Mouse (Mus musculus) 3134 (cell line): ENCODE data around the gene Sde2.
A peak's percentile ranks its signal among the peaks of the same experiment; 100 is the strongest.
"Not testable (repeated sequence)": the region's sequence is repeated elsewhere in the genome, so short reads cannot be mapped to it uniquely, and the experiment has no call there.

Experiments used
- DNase-seq: peaks from one replicate; pipeline ENCODE4 v3.0.0-alpha.2; 2011; ENCODE audit warnings: low spot score; ENCODE audit not compliant: insufficient read length; ENCODE audit errors: extremely low read depth

Sde2 gene

DNA sequence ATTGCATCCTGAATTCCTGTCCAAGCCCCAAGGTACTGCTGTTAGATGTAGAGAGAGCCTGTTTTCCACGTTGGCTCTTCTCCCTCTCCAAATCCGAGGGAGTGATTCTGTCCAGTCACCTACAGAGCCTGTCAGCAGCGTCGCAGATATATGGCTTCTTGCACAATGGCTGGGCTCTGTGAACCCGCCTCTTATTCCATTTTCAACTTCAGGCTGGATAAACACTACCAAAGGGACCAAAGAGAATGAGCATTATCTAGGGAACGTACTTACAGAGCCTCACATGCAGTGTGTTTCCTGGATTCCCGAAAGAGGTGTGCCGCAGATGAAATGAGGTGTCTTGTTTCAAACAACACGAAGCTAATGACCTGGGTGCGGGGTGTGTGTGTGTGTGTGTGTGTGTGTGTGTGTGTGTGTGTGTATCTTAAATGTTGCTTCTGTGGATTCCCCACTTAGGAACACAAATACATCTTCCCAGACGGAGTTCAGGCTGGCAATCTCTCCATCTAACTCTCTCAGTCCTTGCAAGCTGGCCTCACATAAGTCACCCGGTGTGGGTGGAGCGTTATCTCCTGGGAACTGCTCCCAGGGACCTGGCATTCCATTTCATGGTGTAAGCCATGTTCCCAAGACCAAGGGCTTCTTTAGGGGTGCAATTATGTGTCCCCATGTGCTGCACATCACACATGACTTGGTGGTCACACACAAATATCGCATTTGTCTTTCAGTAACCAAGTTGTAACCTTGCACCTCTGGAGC, 20.2 kb upstream of the Sde2 start:
- DNase-seq = no peak

DNA sequence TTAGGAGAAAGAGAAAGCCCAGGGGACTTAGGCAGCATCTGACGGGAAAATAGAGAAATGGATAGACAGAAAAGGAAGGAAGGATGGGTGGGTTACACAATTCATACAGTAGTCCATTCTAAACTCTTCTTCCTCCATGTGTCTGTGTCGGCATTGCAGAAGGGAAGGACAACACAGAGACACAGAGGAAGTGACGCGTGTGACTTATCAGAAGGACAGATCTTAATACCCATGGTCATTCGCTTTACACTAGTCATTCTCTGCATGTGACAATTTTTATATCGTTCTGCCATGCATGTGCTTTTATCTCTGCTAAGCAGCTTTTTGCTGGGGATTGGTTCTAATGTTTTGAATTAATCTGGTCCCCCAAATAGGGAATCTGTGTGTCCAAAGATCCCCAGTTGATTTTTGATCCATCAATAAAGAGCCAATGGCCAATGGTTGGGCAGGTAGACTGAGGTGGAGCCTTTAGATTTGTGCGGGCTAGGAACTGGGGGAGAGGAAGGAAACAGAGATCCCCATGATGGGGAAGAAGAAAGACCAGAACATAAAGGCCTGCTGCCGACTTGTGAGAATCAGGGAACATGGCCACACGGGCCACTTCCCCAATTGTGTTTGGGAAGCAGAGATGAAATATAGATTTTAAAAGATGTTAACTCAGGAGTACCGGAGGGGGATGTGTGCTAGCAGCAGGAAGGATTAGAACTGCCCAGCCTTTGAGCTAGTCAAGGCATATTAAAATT, 15.5 kb upstream of the Sde2 start:
- DNase-seq = no peak

DNA sequence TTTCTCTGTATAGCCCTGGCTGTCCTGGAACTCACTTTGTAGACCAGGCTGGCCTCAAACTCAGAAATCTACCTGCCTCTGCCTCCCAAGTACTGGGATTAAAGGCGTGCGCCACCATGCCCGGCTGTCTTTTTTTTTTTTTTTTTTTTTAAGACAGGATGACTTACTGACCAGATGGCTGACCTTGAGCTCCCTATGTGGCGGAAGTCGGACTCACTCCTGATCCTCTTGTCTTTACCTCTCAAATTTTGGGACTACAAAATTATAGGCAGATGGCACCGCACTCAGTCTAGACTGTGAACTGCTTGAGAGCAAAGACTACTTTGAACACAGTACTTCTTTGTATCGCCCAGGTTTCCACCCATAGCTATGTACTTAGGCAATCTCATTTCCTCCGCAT, 14.5 kb upstream of the Sde2 start:
- DNase-seq = not testable (repeated sequence)

DNA sequence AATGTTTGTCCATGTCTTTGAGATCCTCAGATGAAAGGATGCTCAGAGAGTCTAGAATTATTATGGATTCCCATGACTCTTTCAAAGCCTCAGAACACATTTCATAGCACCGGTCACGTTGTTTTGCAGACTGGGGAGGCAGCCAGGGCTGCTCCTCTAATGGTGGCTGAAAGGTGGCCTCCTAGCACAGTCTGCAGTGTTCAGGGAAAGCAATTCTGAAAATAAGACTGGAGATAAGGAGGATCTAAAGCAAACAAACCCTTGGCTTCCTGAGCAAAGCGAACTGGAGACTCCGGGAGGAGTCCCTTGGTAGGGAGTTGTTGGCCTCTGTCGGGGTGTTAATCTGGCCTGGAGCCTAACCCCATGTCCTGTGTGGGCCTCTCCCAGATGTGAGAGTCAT, 13.7 kb upstream of the Sde2 start:
- DNase-seq = no peak

DNA sequence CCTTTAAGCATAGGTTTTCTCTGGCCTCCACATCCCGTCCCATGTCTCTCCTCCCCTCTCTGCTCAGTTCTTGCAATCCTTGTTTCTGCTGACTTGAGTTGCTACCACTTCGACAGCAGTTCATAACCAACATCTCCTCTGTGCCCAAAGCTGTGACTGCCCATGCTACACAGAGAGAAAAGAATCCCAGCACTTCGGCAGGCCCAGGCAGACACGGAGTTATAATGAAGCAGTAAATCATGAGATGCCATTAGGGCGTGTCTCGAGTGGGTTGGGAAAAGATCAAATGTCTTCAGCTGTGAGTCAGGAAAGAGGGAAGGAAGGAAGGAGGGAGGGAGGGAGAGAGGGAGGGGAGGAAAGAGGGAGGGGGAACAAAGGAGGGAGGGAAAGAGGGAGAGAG, 12.9 kb upstream of the Sde2 start:
- peak; percentile 77 for DNase-seq

DNA sequence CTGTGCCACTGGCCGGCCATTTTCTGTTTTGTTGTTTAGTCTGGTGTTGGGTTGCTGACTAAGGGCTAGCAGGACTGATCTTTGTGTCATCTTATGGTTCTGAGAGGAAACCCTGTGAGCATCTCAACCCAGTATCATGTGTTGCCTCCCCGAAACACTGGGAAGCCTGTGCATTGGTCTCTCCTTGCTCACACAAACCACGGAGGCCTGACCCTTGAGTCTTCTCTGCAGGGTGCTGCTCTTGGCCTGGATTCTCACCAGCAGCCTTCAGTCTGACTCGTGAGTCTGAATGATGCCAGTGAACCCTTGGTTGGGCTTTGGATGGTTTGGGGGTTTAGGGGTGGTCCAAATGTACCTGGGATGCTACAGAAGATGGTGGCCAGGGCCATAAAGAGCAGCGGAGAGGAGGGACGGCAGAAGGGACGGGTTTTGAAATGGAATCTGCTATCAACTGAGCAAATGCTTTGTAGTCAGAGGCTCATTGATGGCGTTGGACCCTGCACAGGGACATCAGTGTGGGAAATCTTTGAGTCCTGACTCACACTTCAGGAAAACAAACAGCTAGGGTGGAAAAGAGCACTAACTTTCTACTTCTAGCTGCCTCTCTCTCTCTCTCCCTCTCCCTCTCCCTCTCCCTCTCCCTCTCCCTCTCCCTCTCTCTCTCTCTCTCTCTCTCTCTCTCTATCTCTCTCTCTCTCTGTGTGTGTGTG, 11.6 kb upstream of the Sde2 start:
- no peak for DNase-seq

DNA sequence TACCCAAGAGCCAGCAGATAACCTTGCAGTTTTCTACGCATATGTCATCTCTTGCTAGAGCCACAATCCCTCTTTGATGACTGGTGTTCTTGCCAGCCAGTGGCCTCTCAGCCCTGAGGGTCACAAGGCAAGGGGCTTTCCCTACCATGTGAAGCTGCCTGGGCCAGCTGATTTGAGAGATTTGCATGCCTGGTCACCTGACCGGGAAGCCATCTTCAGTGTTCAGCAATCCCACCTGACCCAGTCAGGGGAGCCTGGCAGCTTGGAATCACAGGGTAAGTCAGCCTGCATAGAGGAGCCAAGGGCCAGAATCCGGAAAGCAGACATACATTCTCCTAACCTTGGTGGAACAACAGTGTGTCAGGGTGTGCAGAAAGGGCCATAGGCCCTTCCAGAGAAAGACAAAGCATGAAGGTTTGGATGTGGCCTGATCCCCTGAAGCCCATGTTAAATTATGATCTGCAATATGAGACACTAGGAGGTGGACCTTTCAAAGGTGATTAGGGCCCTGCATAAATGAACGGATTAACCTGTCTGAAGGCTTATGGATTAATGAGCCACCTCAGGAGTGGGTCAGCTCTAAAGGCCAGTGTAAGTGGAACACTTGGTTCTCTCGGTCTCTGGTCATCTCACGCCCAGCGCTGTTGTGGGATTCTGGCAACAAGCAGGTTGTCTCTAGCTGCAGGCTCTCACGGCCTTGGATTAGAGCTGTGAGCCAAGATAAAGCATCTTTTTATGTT, 9.2 kb upstream of the Sde2 start:
- DNase-seq = no peak

DNA sequence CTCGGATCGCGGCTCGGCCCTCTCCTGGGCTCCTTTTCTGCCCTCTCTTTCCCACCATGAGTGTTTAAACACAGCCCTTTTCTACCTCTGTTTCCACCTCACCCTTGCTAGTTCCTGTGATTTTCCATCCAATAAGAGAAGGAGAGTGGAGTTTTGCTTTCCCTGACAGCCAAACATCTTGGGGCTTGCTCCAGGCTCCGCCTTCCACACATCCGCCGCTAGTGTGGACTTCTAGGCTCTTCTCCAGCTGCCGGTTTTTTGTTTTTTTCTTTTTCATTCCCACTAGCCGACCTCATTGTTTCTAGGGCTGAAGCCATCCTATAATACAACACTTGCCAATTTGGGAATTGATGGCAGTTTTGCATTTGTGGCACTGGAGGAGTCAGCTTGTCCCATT, 2.8 kb upstream of the Sde2 start:
- peak; percentile 61 for DNase-seq

DNA sequence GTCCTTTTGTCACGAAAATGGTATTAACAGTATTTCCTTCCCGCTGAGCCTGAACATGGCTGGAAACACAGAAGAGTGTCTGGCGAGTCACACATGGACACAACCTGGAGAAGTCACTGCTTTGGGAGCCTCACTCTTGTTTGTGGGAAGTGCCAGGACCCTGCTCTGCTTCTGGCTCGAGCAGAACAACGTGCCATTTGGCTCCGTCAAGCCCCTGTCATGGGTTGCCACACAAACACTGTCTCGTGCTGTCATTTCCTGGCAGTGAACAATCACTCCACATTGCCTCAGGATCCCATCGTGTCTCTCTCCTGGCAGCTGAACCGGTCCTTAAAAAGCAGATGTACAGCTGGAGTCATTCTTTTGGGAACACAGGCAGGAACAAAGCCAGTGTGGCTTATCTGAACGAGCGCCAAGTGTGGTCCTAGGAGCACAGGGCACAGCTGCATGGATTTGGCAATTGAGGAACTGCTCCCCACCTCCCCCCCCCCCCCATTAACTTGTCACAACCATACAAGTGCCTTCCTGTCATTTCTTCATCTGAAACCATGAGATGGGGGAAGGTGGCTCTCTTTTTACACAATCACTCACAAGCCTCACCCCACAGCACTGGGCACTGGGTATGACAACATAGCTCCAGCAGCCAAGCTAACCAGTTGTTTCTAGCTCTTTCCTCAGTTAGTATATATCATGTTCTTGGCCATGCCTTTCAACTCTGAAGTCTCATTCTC, 2.3 kb upstream of the Sde2 start:
- DNase-seq = peak; percentile 76

DNA sequence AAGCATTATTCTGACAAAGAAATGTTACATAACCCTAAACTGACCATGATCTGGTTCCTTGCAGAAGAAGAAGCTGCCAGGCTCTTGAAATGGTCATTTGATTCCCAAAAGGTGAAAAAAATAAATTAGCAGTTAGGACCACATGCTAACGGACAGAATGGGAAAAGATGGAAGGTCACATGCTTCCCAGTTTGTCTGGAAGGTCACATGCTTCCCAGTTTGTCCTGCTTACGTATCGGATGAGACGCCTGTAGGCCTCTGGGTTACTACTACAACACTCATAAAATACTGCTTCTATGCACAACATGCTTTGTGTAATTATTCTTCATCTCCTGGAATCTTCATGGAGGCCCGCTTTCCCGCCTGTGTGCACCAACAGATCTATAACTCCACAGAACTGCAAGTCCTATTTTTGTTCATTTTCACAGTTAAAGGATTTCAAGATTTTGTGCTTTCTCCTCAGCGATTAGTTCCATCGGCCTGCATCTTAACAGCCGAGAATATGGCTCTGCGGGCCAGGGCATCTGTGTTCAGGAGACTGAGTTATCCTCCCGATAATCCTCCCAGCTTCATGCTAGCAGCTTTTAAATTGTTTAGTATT, 1.1 kb upstream of the Sde2 start:
- peak; percentile 51 for DNase-seq

DNA sequence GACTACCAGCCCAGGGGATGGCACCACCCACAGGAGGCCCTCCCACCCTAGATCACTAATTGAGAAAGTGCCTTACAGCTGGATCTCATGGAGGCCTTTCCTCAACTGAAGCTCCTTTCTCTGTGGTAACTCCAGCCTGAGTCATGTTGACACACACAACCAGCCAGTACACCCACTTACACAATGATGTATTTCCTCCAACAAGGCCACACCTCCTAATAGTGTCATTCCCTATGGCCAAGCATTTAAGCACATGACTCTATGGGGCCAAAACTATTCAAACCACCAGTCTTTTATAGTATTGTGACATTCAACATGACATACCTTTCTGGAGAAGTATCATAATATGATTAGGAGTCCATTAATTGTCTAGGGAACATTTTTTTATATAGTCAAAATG, 7.8 kb downstream of the Sde2 start:
- DNase-seq = no peak

DNA sequence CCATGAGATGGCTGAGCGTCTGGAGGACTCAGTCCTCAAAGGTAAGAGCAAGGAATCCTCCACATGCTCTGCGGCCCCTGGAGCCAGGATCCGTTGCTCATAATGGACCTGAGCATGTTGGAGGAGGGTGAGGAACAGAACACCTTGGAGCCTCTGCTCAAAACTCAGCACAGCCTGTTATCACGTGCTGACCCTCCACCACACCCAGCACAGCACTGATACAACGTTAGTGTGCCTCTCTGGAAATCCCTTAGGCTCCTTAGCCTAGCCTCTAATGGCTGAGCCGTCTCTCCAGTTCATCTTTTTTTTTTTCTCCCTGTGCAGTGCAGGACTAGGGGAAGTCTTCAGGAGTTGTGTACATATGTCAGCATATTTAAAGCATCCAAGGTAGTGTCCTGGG, 9.1 kb downstream of the Sde2 start:
- no peak for DNase-seq

DNA sequence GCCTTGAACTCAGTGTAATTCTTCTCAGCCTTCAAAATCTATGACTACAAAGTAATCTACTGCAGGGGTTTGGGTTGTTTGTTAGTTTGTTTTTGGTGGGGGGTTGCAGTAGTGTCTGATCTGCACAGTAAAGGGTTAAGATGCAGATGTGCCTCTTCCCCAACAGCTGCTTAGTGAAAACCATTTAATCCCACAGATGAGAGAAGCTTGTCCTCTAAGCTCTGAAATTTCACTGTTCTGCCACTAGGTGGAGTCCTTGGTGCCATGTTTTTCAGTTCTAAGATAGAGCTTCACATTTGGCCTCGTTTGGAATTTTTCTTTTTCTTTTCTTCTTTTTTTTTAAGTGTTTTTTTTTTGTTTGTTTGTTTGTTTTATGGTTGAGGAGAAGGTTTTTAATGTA, 12.7 kb downstream of the Sde2 start:
- no peak for DNase-seq

DNA sequence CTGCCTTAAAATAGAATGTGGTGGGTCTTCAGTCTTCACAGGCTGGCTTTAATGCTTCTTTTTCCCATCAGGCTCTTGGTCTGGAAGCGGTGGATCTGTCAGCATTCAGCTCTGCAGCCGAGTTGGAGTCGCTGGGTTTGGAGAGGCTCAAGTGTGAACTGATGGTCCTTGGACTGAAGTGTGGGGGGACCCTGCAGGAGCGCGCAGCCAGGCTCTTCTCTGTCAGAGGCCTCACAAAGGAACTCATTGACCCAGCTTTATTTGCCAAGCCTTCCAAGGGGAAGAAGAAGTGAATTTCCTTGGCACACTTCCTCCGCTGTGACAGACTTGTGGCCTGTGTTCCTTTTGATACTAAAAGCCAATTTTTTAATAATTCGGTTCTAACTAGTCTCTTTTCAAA, 15.1 kb downstream of the Sde2 start:
- DNase-seq = no peak

DNA sequence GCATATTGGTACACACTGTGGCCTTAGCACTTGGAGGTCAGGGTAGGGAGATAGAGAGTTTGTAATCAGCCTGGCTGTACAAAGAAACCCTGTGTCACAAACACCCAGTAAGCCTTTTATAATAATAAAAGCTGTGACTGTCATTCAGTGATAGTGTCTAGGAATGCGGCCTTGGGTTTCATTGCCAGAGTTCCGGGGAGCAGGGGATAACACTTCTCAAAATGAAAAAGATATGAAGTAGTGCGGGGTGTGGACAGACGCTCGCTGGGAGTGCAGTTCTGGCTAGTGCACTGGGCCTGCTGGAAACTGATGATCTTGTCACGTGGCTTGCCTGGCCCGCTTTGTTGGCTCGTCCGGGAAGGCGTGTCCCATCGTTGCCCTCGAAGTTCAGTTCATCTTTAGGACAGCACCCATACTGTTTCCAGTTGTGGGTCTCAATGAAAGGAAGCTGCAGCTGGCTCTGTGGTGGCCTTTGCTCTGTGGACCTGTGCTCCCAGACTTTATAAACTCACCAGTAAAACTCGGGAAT, 19.3 kb downstream of the Sde2 start:
- no peak for DNase-seq

DNA sequence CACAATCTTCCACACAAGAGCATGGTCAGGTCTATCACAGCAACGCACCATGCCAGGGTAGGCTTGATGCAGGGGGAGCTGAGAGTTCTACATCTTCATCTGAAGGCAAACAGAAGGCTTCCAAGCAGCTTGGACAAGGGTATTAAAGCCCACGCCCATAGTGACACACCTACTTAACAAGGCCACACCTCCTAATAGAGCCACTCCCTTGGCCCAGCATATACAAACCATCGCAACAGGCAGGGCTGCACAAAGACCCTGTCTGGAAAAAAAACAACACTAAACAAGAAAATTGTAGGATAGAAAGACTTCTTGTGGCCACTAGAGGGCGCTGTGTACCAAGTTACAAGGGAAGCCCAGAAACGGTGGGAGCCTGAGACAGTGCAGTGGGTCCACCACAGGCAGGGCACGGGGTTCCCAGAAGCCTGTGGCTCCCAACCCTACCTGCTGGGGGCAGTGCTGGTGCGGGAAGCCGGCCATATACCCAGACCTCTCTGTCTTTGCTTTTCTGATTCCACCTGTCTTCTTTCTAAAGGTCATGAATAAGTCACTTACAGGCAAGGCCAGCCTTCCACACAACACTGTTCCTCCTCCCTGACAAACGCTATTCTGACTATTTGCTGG, 23.0 kb downstream of the Sde2 start:
- peak; percentile 77 for DNase-seq

DNA sequence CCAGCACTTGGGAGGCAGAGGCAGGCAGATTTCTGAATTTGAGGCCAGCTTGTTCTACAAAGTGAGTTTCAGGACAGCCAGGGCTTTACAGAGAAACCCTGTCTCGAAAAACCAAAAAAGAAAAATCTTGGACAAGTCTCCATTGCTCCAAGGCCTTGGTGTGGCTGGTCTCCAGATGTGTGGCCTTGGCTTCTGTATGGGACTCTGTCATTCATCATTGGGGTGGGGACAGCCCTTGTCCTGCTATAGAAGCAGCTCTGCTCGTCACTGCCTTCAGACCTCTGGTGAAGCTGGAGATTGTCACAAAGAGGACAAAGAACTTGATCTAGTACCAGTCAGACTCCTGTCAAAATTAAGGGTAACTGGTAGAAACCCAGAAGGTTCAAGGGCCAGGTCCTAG, 23.7 kb downstream of the Sde2 start:
- DNase-seq = no peak

DNA sequence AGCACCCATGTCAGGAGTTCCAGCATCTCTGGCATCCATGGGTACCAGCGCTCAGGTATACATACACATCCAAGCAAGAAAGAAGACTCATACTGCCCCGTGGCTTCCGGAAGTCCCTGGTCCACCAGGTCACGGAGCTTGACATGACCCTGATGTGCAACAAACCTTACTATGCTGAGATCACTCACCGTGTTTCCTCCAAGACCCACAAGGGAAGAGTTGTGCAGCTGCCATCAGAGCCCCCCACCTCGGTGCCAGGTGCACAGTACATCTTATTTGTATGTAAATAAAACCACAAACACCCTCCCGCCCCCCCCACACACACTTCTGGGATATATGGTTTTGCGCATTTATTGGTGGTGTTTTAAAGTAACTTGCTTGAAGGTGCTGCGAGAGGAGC, 24.2 kb downstream of the Sde2 start:
- DNase-seq = no peak

DNA sequence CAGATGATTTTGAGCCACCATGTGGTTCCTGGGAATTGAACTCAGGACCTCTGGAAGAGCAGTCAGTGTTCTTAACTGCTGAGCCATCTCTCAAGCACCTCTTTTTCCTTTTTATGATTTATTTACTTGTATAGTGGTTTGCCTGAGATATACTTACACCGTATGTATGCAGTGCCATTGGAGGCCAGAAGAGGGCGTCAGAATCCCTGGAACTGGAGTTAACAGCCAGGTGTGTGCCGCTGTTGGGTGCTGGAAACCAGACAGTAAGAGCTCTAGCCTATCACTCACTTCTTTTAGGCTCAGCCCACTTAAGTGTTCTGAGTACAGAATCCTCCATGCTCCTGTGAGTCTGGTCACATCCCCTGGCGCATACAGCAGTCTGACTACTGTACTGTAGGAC, 26.5 kb downstream of the Sde2 start:
- DNase-seq = no peak
